Mouse (Mus musculus): ENCODE measurements around the gene Fam131a. TPM values are rescaled to one million over a fixed set of nuclear protein-coding genes. Genes with fewer than 3 reads are reported as not detected.
A peak's percentile ranks its signal among the peaks of the same experiment; 100 is the strongest.
"Not testable (repeated sequence)": the region's sequence is repeated elsewhere in the genome, so short reads cannot be mapped to it uniquely, and the experiment has no call there.

Gene Fam131a
- 2.9 and 4.8 TPM in 2 replicates for polyA plus RNA-seq (2016; fragmentation: Nextera tagmentation; extraction: Ambion mirVana)

GRCm38 (mm10) chr16:20693111-20693701, at the start of gene Fam131a:
Fam131a (plus strand) TSS chr16:20693241.
- Histone ChIP-seq H3K4me3 (peak within 1 kb of the TSS; percentile 74), H3K27ac (replicated peaks) (peak within 1 kb of the TSS; percentile 84), H3K9me3 (no peaks in the 10 kb centered on the region), H3K4me1 (peaks cover 41% of the 10 kb centered on the region), H3K27me3 (replicated peaks; ENCODE audit: low read depth, poor library complexity, severe bottlenecking) (peaks cover 41% of the 10 kb centered on the region), H3K36me3 (replicated peaks) (peaks cover 46% of the 10 kb centered on the region)
- peak; percentile 96 for DNase-seq (ENCODE audit: low spot score)
- WGBS, result under 1% methylated on average over 37 of the region's 37 CpGs

- no peaks in the 10 kb centered on the region for H3K36me3 ChIP-seq (replicated peaks)
- no peaks in the 10 kb centered on the region for H3K4me1 ChIP-seq
- no peak overlapping the region for H3K27ac ChIP-seq (replicated peaks)
- no peaks in the 10 kb centered on the region for H3K27me3 ChIP-seq (replicated peaks; ENCODE audit: low read depth, poor library complexity, severe bottlenecking)
- no peak overlapping the region for H3K4me3 ChIP-seq
- DNase-seq (ENCODE audit: low spot score), result no peak
- no peaks in the 10 kb centered on the region for H3K9me3 ChIP-seq
- 85% methylated on average over 7 of the region's 7 CpGs for WGBS
Measured at GRCm38 (mm10) chr16:20643911-20644310, 49.1 kb upstream of the Fam131a start.

- peak within 1 kb of the TSS; percentile 97 for H3K4me3 ChIP-seq
- WGBS, result 3% methylated on average over 46 of the region's 46 CpGs
- no peaks in the 10 kb centered on the region for H3K9me3 ChIP-seq
- DNase-seq (ENCODE audit: low spot score), result peak; percentile 97
- no peaks in the 10 kb centered on the region for H3K27me3 ChIP-seq (replicated peaks; ENCODE audit: low read depth, poor library complexity, severe bottlenecking)
- peaks cover 18% of the 10 kb centered on the region for H3K4me1 ChIP-seq
- H3K36me3 ChIP-seq (replicated peaks), result peaks cover 36% of the 10 kb centered on the region
- H3K27ac ChIP-seq (replicated peaks), result peak within 1 kb of the TSS; percentile 89
Measured at GRCm38 (mm10) chr16:20651076-20651946, 41.7 kb upstream of the Fam131a start, which contains the start of gene Psmd2. Psmd2 (plus strand) TSS chr16:20651652.

- Histone ChIP-seq H3K4me1 (peaks cover 18% of the 10 kb centered on the region), H3K9me3 (no peaks in the 10 kb centered on the region), H3K4me3 (peak overlapping the region; percentile 97), H3K36me3 (replicated peaks) (peaks cover 42% of the 10 kb centered on the region), H3K27ac (replicated peaks) (peak overlapping the region; percentile 89), H3K27me3 (replicated peaks; ENCODE audit: low read depth, poor library complexity, severe bottlenecking) (no peaks in the 10 kb centered on the region)
- WGBS, result 11% methylated on average over 12 of the region's 12 CpGs
- DNase-seq (ENCODE audit: low spot score), result no peak
Measured at GRCm38 (mm10) chr16:20651947-20652310, 41.1 kb upstream of the Fam131a start.

- peaks cover 18% of the 10 kb centered on the region for H3K4me1 ChIP-seq
- peak overlapping the region; percentile 97; the same call in 1 of the 2 replicates for H3K4me3 ChIP-seq
- DNase-seq (ENCODE audit: low spot score), result no peak
- 63% methylated on average over 2 of the region's 2 CpGs for WGBS
- no peaks in the 10 kb centered on the region for H3K27me3 ChIP-seq (replicated peaks; ENCODE audit: low read depth, poor library complexity, severe bottlenecking)
- H3K36me3 ChIP-seq (replicated peaks), result peaks cover 56% of the 10 kb centered on the region
- H3K27ac ChIP-seq (replicated peaks), result no peak overlapping the region
- H3K9me3 ChIP-seq, result no peaks in the 10 kb centered on the region
Measured at GRCm38 (mm10) chr16:20653315-20653714, 39.7 kb upstream of the Fam131a start.

GRCm38 (mm10) chr16:20657661-20658060, 35.4 kb upstream of the Fam131a start:
- no peak overlapping the region for H3K27ac ChIP-seq (replicated peaks)
- WGBS, result 94% methylated on average over 4 of the region's 4 CpGs
- no peaks in the 10 kb centered on the region for H3K27me3 ChIP-seq (replicated peaks; ENCODE audit: low read depth, poor library complexity, severe bottlenecking)
- DNase-seq (ENCODE audit: low spot score), result no peak
- H3K4me1 ChIP-seq, result peaks cover 7% of the 10 kb centered on the region
- H3K9me3 ChIP-seq, result no peaks in the 10 kb centered on the region
- H3K36me3 ChIP-seq (replicated peaks), result peaks cover 99% of the 10 kb centered on the region
- H3K4me3 ChIP-seq, result no peak overlapping the region

GRCm38 (mm10) chr16:20668013-20668412, 25.0 kb upstream of the Fam131a start, which contains the start of gene Eif4g1:
Eif4g1 (plus strand) TSS chr16:20668313.
- WGBS, result 97% methylated on average over 6 of the region's 6 CpGs
- DNase-seq (ENCODE audit: low spot score); H3K4me3 ChIP-seq; H3K9me3 ChIP-seq; H3K27ac ChIP-seq (replicated peaks); H3K4me1 ChIP-seq; H3K27me3 ChIP-seq (replicated peaks; ENCODE audit: low read depth, poor library complexity, severe bottlenecking): not testable (repeated sequence)
- peaks cover 30% of the 10 kb centered on the region for H3K36me3 ChIP-seq (replicated peaks)

- Histone ChIP-seq H3K27ac (replicated peaks) (no peak overlapping the region), H3K9me3 (no peaks in the 10 kb centered on the region), H3K4me3 (no peak overlapping the region), H3K4me1 (peaks cover 23% of the 10 kb centered on the region), H3K27me3 (replicated peaks; ENCODE audit: low read depth, poor library complexity, severe bottlenecking) (no peaks in the 10 kb centered on the region), H3K36me3 (replicated peaks) (peaks cover 24% of the 10 kb centered on the region)
- WGBS, result 88% methylated on average over 3 of the region's 3 CpGs
- DNase-seq (ENCODE audit: low spot score), result no peak
Measured at GRCm38 (mm10) chr16:20670291-20670690, 22.8 kb upstream of the Fam131a start.

GRCm38 (mm10) chr16:20671886-20672285, 21.2 kb upstream of the Fam131a start:
- Histone ChIP-seq H3K27me3 (replicated peaks; ENCODE audit: low read depth, poor library complexity, severe bottlenecking) (no peaks in the 10 kb centered on the region), H3K27ac (replicated peaks) (peak overlapping the region; percentile 98; the same call in 1 of the 2 replicates), H3K36me3 (replicated peaks) (peaks cover 32% of the 10 kb centered on the region), H3K9me3 (no peaks in the 10 kb centered on the region), H3K4me3 (peak overlapping the region; percentile 100), H3K4me1 (peaks cover 26% of the 10 kb centered on the region)
- DNase-seq (ENCODE audit: low spot score), result no peak
- WGBS, result 27% methylated on average over 6 of the region's 6 CpGs

- under 1% methylated on average over 38 of the region's 38 CpGs for WGBS
- peak overlapping the region; percentile 98 for H3K27ac ChIP-seq (replicated peaks)
Measured at GRCm38 (mm10) chr16:20672500-20672902, 20.5 kb upstream of the Fam131a start.

GRCm38 (mm10) chr16:20672965-20673705, 19.9 kb upstream of the Fam131a start:
- no peaks in the 10 kb centered on the region for H3K9me3 ChIP-seq
- no peaks in the 10 kb centered on the region for H3K27me3 ChIP-seq (replicated peaks; ENCODE audit: low read depth, poor library complexity, severe bottlenecking)
- H3K27ac ChIP-seq (replicated peaks), result peak overlapping the region; percentile 98
- peaks cover 26% of the 10 kb centered on the region for H3K4me1 ChIP-seq
- DNase-seq (ENCODE audit: low spot score), result no peak
- peaks cover 45% of the 10 kb centered on the region for H3K36me3 ChIP-seq (replicated peaks)
- H3K4me3 ChIP-seq, result peak overlapping the region; percentile 100
- under 1% methylated on average over 78 of the region's 78 CpGs for WGBS

More at GRCm38 (mm10) chr16:20672500-20672902, 20.5 kb upstream of the Fam131a start:
- H3K9me3 ChIP-seq, result no peaks in the 10 kb centered on the region
- H3K4me1 ChIP-seq, result peaks cover 26% of the 10 kb centered on the region
- H3K4me3 ChIP-seq, result peak overlapping the region; percentile 100
- H3K27me3 ChIP-seq (replicated peaks; ENCODE audit: low read depth, poor library complexity, severe bottlenecking), result no peaks in the 10 kb centered on the region
- peaks cover 38% of the 10 kb centered on the region for H3K36me3 ChIP-seq (replicated peaks)
- peak; percentile 97 for DNase-seq (ENCODE audit: low spot score)

GRCm38 (mm10) chr16:20673706-20674303, 19.2 kb upstream of the Fam131a start:
- 12% methylated on average over 14 of the region's 14 CpGs for WGBS
- Histone ChIP-seq H3K36me3 (replicated peaks) (peaks cover 51% of the 10 kb centered on the region), H3K27ac (replicated peaks) (peak overlapping the region; percentile 98), H3K4me1 (peaks cover 26% of the 10 kb centered on the region), H3K4me3 (peak overlapping the region; percentile 100), H3K9me3 (no peaks in the 10 kb centered on the region), H3K27me3 (replicated peaks; ENCODE audit: low read depth, poor library complexity, severe bottlenecking) (no peaks in the 10 kb centered on the region)
- DNase-seq (ENCODE audit: low spot score), result peak; percentile 43
